9 mouse cellular contexts compared by ENCODE assay signal in the genomic region with DNA sequence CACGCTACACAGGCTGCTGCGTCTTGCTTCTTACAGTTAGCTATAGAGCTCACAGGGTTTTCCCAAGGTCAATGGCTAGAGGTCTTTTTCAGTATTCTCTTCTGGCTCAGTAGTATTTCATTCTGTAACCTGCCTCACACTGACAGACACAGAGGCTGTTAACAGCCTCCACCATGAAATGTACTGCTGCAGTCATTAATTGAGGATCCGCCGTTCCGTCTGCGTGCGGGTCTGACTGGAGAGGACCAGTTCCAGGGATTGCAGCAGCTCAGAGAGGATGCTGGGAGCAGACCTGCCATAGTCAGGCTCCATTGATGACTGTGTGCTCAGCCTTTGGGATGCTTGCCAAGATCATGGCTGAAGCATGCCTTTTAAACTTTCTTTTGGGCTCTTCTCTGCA.
A peak's percentile ranks its signal among the peaks of the same experiment; 100 is the strongest.
DNase-seq lines count a peak whose midpoint lies in the region; ATAC-seq and TF ChIP-seq lines count a peak whose summit lies in the region.
"Had no signal": no experiment of that assay in that cellular context is flagged by ENCODE, and none has a peak within 500 bp of the region (broad histone marks: within the 10 kb centered on the region; RNA-seq: fewer than 3 reads in every experiment).

No protein-coding gene starts in this region.

- WGBS in lung, embryonic 15.5 days, result 62% methylated on average over 7 of the region's 7 CpGs
- WGBS in neural tube, embryonic 13.5 days, result 29% methylated on average over 7 of the region's 7 CpGs

- no peaks in the 10 kb centered on the region for H3K36me3 ChIP-seq in lung, embryonic 15.5 days
- no peaks in the 10 kb centered on the region for H3K36me3 ChIP-seq in neural tube, embryonic 13.5 days

- no peaks in the 10 kb centered on the region for H3K27me3 ChIP-seq in lung, embryonic 15.5 days
- no peaks in the 10 kb centered on the region for H3K27me3 ChIP-seq in neural tube, embryonic 13.5 days

- TF ChIP-seq CTCF in brain, embryonic 14.5 days (IDR thresholded peaks at IDR 0.05; ENCODE audit: borderline replicate concordance, extremely low read depth, insufficient read depth, insufficient read length), result no peak

- TF ChIP-seq POLR2A in brain, embryonic 14.5 days (IDR thresholded peaks at IDR 0.05; ENCODE audit: borderline replicate concordance, extremely low read depth, insufficient read depth, insufficient read length, poor library complexity, severe bottlenecking), result no peak

- H3K9ac ChIP-seq in lung, embryonic 15.5 days, result no peak overlapping the region
- peak overlapping the region; percentile 27 for H3K9ac ChIP-seq in neural tube, embryonic 13.5 days

- H3K4me3 ChIP-seq in lung, embryonic 15.5 days, result no peak overlapping the region
- H3K4me3 ChIP-seq in neural tube, embryonic 13.5 days, result no peak overlapping the region

- peak; percentile 35; the same call in 1 of the 2 replicates for ATAC-seq in lung, embryonic 15.5 days (ENCODE audit: borderline replicate concordance, extremely low read depth, low FRiP score, low TSS enrichment)
- peak; percentile 86 for ATAC-seq in neural tube, embryonic 13.5 days (ENCODE audit: low read depth)
- no peak for ATAC-seq in CD4-positive, CD25-positive, alpha-beta regulatory T cell, adult 4 months

- no peaks in the 10 kb centered on the region for H3K9me3 ChIP-seq in lung, embryonic 15.5 days
- no peaks in the 10 kb centered on the region for H3K9me3 ChIP-seq in neural tube, embryonic 13.5 days

- no peak overlapping the region for H3K27ac ChIP-seq in lung, embryonic 15.5 days
- peak overlapping the region; percentile 76 for H3K27ac ChIP-seq in neural tube, embryonic 13.5 days (replicated peaks)

- no peak overlapping the region for H3K4me2 ChIP-seq in lung, embryonic 15.5 days
- H3K4me2 ChIP-seq in neural tube, embryonic 13.5 days, result peak overlapping the region; percentile 39

- intact Hi-C loops in heart, postnatal 36 days (cut with DNase I), result no loop called here

- peaks cover 4% of the 10 kb centered on the region; the same call in 1 of the 2 replicates for H3K4me1 ChIP-seq in lung, embryonic 15.5 days
- H3K4me1 ChIP-seq in neural tube, embryonic 13.5 days (replicated peaks), result peaks cover 13% of the 10 kb centered on the region

- DNase-seq in lung, postnatal 14 days, result no peak
- DNase-seq in brain, embryonic 14.5 days (ENCODE audit: low read depth), result peak; percentile 84
- DNase-seq in kidney, adult 9 months, result peak; percentile 26
- no peak for DNase-seq in heart, postnatal 36 days
- DNase-seq: cerebellum, adult 8-10 months; layer of hippocampus, adult 9-11 months had no signal

Comparison
In these comparisons a context has a peak if more than half of its experiments do, and no peak if none do; other contexts are left out.
1. DNase-seq: peak in brain, embryonic 14.5 days (single experiment) and kidney, adult 9 months (single experiment); none in lung, postnatal 14 days (single experiment) and heart, postnatal 36 days (0 of 2).